Mouse (Mus musculus): ENCODE results near the gene Pcyt1b.

Pcyt1b gene

GRCm38 (mm10) chrX:93732407-93732806, 77.7 kb downstream of the Pcyt1b start:
- no peak for DNase-seq (ENCODE audit: low spot score in 2 of 2)

DNA sequence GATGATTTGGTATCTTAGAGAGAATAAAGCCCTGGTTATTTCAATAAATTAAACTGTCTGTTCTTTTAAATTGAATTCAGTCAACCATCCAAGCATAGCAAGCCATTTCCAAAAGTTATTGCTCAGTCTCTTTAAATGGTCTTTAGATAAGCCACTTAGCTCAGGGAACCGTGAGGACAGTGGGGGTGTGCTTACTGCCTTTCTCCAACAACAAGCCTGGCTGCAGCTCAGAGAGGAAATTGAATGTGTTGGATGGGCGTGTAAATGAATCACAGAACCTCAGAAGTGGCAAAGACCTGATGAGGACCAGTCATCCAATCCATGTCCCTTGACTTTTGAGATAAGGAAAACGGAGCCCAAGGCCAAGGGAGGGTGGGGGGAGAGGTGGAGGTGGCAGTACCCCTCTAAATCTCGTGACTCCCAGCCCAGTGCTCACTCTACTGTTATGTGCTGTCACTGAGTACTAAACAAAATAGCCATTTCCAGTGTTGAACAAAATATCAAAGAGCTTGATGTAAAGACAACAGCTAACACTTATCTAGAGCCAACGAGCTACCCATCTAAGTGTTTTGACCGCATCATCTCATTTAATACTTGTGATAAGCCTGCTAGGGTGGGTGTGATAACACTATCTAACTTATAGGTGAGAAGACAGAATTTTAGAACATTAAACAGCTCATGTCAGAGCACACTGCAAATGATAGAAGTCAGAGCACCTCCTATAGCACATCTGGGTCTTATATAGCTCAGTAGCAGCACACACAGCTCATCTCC, 78.5 kb downstream of the Pcyt1b start:
- DNase-seq (ENCODE audit: low spot score in 2 of 2), result no peak

- no peak for DNase-seq (ENCODE audit: low spot score in 2 of 2)
Measured at GRCm38 (mm10) chrX:93749165-93749564, 94.5 kb downstream of the Pcyt1b start.

- peak in 1 of 2 experiments; percentile 18 for DNase-seq (ENCODE audit: low spot score in 2 of 2)
Measured at GRCm38 (mm10) chrX:93750566-93750965, 95.9 kb downstream of the Pcyt1b start.

DNA sequence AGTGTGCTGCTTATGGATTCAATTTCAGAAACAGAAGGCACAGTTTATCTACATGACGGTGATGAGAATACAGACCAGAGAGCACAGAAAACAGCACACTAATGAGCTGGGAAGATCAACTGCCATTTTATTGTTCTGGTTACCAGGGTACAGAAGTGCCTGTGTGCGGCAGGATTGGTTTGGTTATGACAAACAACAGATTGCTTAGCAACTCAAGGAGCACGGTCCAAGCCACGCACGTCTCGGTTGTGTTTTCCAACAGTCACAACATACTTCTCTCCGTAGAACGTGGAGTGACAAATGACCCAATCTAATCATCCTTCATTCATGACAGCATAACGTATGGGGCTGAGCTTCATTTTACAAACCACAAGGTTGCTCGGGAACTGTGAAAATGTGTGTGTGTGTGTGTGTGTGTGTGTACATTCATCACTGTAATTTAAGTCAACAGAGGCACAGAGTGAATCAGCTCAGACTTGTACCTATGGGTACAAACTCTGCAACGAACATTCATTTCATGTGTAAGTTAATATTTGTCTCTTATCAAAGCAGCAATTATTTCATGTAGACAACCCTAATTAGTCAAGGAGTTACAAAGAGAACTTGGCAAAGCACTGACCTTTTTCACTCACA, 100.7 kb downstream of the Pcyt1b start:
- no peak for DNase-seq (ENCODE audit: low spot score in 2 of 2)

DNA sequence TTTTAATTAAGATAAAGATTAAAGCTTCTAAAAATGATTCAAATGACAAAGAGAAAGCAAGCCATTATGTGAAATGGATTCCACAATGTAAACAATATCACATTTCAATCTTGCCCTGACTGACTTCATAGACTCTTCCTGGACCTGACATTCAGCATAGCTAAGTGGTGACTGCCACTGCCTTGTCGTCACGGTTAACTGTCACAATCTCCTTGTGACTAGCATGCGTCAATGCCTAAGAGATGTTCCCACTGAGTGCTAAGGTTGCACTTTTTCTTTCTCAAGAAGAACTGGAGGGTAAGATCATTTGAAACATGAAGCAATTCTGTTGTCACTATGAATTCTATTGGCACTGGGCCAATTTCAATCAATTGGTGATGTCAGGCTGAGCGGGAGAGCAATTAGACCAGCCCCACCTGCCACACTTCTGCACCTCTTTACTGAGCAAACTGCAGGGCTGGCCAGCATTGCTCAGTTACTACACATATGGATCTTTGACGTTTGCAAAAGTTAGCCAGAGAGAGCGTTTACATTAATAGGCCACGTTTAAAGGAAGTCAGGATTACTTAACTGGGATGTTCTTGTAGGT, 102.3 kb downstream of the Pcyt1b start:
- no peak for DNase-seq (ENCODE audit: low spot score in 2 of 2)

- DNase-seq (ENCODE audit: low spot score in 2 of 2), result no peak
Measured at GRCm38 (mm10) chrX:93760770-93761169, 106.1 kb downstream of the Pcyt1b start.

GRCm38 (mm10) chrX:93789562-93789961, 134.9 kb downstream of the Pcyt1b start:
- no peak for DNase-seq (ENCODE audit: low spot score in 2 of 2)

DNA sequence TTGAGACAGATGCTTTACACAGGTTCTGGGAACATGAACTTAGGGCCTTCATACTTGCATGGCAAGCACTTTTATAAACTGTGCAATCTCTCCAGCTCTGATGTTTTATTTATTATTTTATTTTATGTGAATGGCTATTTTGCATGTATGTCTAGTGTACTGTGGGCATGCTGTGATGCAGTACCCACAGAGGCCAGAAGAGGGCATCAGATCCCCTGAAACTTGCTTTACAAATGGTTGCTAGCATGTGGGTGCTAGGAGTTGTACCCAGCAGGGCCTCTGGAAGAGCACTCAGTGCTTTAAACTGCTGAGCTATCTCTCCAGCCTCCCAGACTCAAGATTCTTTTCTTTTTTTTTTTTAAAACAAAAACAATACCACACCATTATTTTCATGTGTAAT, 138.5 kb downstream of the Pcyt1b start:
- DNase-seq (ENCODE audit: low spot score in 2 of 2), result peak; percentile 52 to 72
